Comparison of ENCODE assay signal across 21 mouse cellular contexts in the genomic region with DNA sequence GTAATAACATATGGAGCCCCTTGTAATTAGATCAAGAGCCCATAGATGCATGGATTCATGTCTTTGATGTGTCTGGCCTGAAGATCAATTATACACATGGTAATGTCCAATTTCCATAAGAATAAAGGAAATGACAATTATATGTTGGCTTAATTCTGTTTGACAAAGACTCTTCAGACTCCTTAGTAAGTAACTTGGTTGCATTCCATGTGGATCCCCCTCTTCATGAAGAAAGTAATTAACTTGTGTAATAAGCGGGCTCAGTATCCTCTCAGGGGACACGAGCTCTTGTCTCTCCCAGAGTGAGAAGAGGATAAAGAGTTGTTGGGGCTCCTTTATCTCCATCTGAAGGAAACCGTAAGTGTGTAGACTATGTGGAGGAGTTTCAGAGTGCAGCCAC.
"Had no signal": no experiment of that assay in that cellular context is flagged by ENCODE, and none has a peak within 500 bp of the region (broad histone marks: within the 10 kb centered on the region; RNA-seq: fewer than 3 reads in every experiment).

No protein-coding gene starts in this region.

- H3K4me2 ChIP-seq: limb, embryonic 13.5 days; liver, embryonic 12.5 days; liver, embryonic 15.5 days; lung, embryonic 15.5 days; neural tube, embryonic 13.5 days; stomach, embryonic 15.5 days had no signal

- H3K36me3 ChIP-seq: limb, embryonic 10.5 days; limb, embryonic 13.5 days; liver, embryonic 12.5 days; liver, embryonic 15.5 days; lung, embryonic 15.5 days; neural tube, embryonic 13.5 days; stomach, embryonic 15.5 days had no signal

- ATAC-seq: intestine, postnatal 0 days; liver, embryonic 12.5 days had no signal

- H3K27ac ChIP-seq: layer of hippocampus, adult 2 months; limb, embryonic 10.5 days; limb, embryonic 13.5 days; liver, embryonic 12.5 days; liver, embryonic 15.5 days; lung, embryonic 15.5 days; neural tube, embryonic 13.5 days; stomach, embryonic 15.5 days had no signal

- H3K27me3 ChIP-seq: limb, embryonic 13.5 days; liver, embryonic 12.5 days; liver, embryonic 15.5 days; lung, embryonic 15.5 days; neural tube, embryonic 13.5 days; stomach, embryonic 15.5 days had no signal

- H3K4me1 ChIP-seq: limb, embryonic 10.5 days; limb, embryonic 13.5 days; liver, embryonic 12.5 days; liver, embryonic 15.5 days; stomach, embryonic 15.5 days had no signal

- H3K4me3 ChIP-seq: layer of hippocampus, adult 2 months; limb, embryonic 10.5 days; limb, embryonic 13.5 days; liver, embryonic 12.5 days; liver, embryonic 15.5 days; lung, embryonic 15.5 days; myocyte; neural tube, embryonic 13.5 days; stomach, embryonic 15.5 days had no signal

- DNase-seq: kidney, adult 2 months; kidney, postnatal 14 days; kidney, postnatal 4 days; layer of hippocampus, adult 9-11 months; liver; lung, adult 18-20 months; lung, postnatal 36 days; retina, postnatal 1 day; right cerebral cortex, postnatal 25 days; spleen, adult 18-20 months; thymus, postnatal 25 days had no signal

- H3K9ac ChIP-seq: limb, embryonic 13.5 days; liver, embryonic 12.5 days; liver, embryonic 15.5 days; lung, embryonic 15.5 days; neural tube, embryonic 13.5 days; stomach, embryonic 15.5 days had no signal

- H3K9me3 ChIP-seq: limb, embryonic 10.5 days; limb, embryonic 13.5 days; liver, embryonic 12.5 days; liver, embryonic 15.5 days; lung, embryonic 15.5 days; neural tube, embryonic 13.5 days; stomach, embryonic 15.5 days had no signal
